Mouse (Mus musculus): ENCODE data around the gene 4933428G20Rik.

- TF ChIP-seq CTCF (IDR thresholded peaks at IDR 0.05; ENCODE audit: low read depth, low read length) = no peak
- no peak for TF ChIP-seq POLR2AphosphoS5 (IDR thresholded peaks at IDR 0.05; ENCODE audit: insufficient replicate concordance, low read depth, low read length)
Observed at GRCm38 (mm10) chr11:97497543-97497942, 2.6 kb downstream of the 4933428G20Rik start.
